Mouse (Mus musculus) Muller cell, postnatal 12 days (primary cell): ENCODE results near the gene Ephb4.

Source experiments
- DNase-seq: peaks from one replicate; pipeline ENCODE4 v3.0.0-alpha.2; 2015; ENCODE audit errors: inconsistent ontology term

The Ephb4 gene

GRCm38 (mm10) chr5:137335066-137335465, 14.8 kb upstream of the Ephb4 start:
- no peak for DNase-seq

- no peak for DNase-seq
Observed at GRCm38 (mm10) chr5:137337190-137337589, 12.7 kb upstream of the Ephb4 start.

- peak; percentile 93 for DNase-seq
Observed at GRCm38 (mm10) chr5:137338256-137338655, 11.7 kb upstream of the Ephb4 start.

GRCm38 (mm10) chr5:137338663-137339289, 11.1 kb upstream of the Ephb4 start:
- DNase-seq = no peak

GRCm38 (mm10) chr5:137339290-137339979, 10.5 kb upstream of the Ephb4 start:
- DNase-seq = peak; percentile 4

- no peak for DNase-seq
Observed at GRCm38 (mm10) chr5:137340222-137340621, 9.7 kb upstream of the Ephb4 start.

GRCm38 (mm10) chr5:137342407-137343012, 7.4 kb upstream of the Ephb4 start:
- no peak for DNase-seq

- DNase-seq = no peak
Observed at GRCm38 (mm10) chr5:137343412-137343811, 6.5 kb upstream of the Ephb4 start.

- no peak for DNase-seq
Observed at GRCm38 (mm10) chr5:137343869-137344268, 6.0 kb upstream of the Ephb4 start.

GRCm38 (mm10) chr5:137345821-137346220, 4.1 kb upstream of the Ephb4 start:
- no peak for DNase-seq

- no peak for DNase-seq
Observed at GRCm38 (mm10) chr5:137346388-137346787, 3.5 kb upstream of the Ephb4 start.

GRCm38 (mm10) chr5:137346983-137347382, 2.9 kb upstream of the Ephb4 start:
- DNase-seq = no peak

- DNase-seq = no peak
Observed at GRCm38 (mm10) chr5:137347856-137348255, 2.1 kb upstream of the Ephb4 start.

- peak; percentile 17 for DNase-seq
Observed at GRCm38 (mm10) chr5:137348482-137349383, 1.2 kb upstream of the Ephb4 start.

GRCm38 (mm10) chr5:137350205-137351057, 522 bp downstream of the Ephb4 start:
- no peak for DNase-seq

- peak; percentile 14 for DNase-seq
Observed at GRCm38 (mm10) chr5:137351058-137351380, 1.1 kb downstream of the Ephb4 start.

- peak; percentile 9 for DNase-seq
Observed at GRCm38 (mm10) chr5:137351394-137351793, 1.5 kb downstream of the Ephb4 start.

GRCm38 (mm10) chr5:137352011-137352975, 2.4 kb downstream of the Ephb4 start:
- DNase-seq = peak; percentile 27

- DNase-seq = no peak
Observed at GRCm38 (mm10) chr5:137354091-137354490, 4.2 kb downstream of the Ephb4 start.

- no peak for DNase-seq
Observed at GRCm38 (mm10) chr5:137358382-137358781, 8.5 kb downstream of the Ephb4 start.
